Mouse (Mus musculus): Measurements from ENCODE around the gene Shisa5. TPM values are rescaled to one million over a fixed set of nuclear protein-coding genes. Genes with fewer than 3 reads are reported as not detected.

The Shisa5 gene
- total RNA-seq, 1 experiment from 2014 or later, result 906 TPM

GRCm38 (mm10) chr9:109096251-109096661, 57.9 kb downstream of the Shisa5 start:
- no peak for ATAC-seq (replicated peaks in 1 of 2; ENCODE audit: insufficient read depth in 1 of 2, low FRiP score in 2 of 2, low TSS enrichment in 1 of 2, low read depth in 1 of 2, poor library complexity in 2 of 2, severe bottlenecking in 2 of 2)

- ATAC-seq (replicated peaks in 1 of 2; ENCODE audit: insufficient read depth in 1 of 2, low FRiP score in 2 of 2, low TSS enrichment in 1 of 2, low read depth in 1 of 2, poor library complexity in 2 of 2, severe bottlenecking in 2 of 2), result no peak
Observed at GRCm38 (mm10) chr9:109096856-109097255, 58.5 kb downstream of the Shisa5 start.

- no peak for ATAC-seq (replicated peaks in 1 of 2; ENCODE audit: insufficient read depth in 1 of 2, low FRiP score in 2 of 2, low TSS enrichment in 1 of 2, low read depth in 1 of 2, poor library complexity in 2 of 2, severe bottlenecking in 2 of 2)
Observed at GRCm38 (mm10) chr9:109097291-109097690, 58.9 kb downstream of the Shisa5 start.

GRCm38 (mm10) chr9:109097831-109098230, 59.5 kb downstream of the Shisa5 start:
- ATAC-seq (replicated peaks in 1 of 2; ENCODE audit: insufficient read depth in 1 of 2, low FRiP score in 2 of 2, low TSS enrichment in 1 of 2, low read depth in 1 of 2, poor library complexity in 2 of 2, severe bottlenecking in 2 of 2), result no peak

GRCm38 (mm10) chr9:109098366-109098765, 60.0 kb downstream of the Shisa5 start:
- no peak for ATAC-seq (replicated peaks in 1 of 2; ENCODE audit: insufficient read depth in 1 of 2, low FRiP score in 2 of 2, low TSS enrichment in 1 of 2, low read depth in 1 of 2, poor library complexity in 2 of 2, severe bottlenecking in 2 of 2)

- ATAC-seq (replicated peaks in 1 of 2; ENCODE audit: insufficient read depth in 1 of 2, low FRiP score in 2 of 2, low TSS enrichment in 1 of 2, low read depth in 1 of 2, poor library complexity in 2 of 2, severe bottlenecking in 2 of 2), result no peak
Observed at GRCm38 (mm10) chr9:109098969-109099368, 60.6 kb downstream of the Shisa5 start.

GRCm38 (mm10) chr9:109100307-109100928, 62.1 kb downstream of the Shisa5 start:
- ATAC-seq (replicated peaks in 1 of 2; ENCODE audit: insufficient read depth in 1 of 2, low FRiP score in 2 of 2, low TSS enrichment in 1 of 2, low read depth in 1 of 2, poor library complexity in 2 of 2, severe bottlenecking in 2 of 2), result peak in 1 of 2 experiments; percentile 18; a peak in 2 of 4 replicates

GRCm38 (mm10) chr9:109101933-109102445, 63.6 kb downstream of the Shisa5 start:
- ATAC-seq (replicated peaks in 1 of 2; ENCODE audit: insufficient read depth in 1 of 2, low FRiP score in 2 of 2, low TSS enrichment in 1 of 2, low read depth in 1 of 2, poor library complexity in 2 of 2, severe bottlenecking in 2 of 2), result no peak

- ATAC-seq (replicated peaks in 1 of 2; ENCODE audit: insufficient read depth in 1 of 2, low FRiP score in 2 of 2, low TSS enrichment in 1 of 2, low read depth in 1 of 2, poor library complexity in 2 of 2, severe bottlenecking in 2 of 2), result no peak
Observed at GRCm38 (mm10) chr9:109102541-109102940, 64.2 kb downstream of the Shisa5 start.

- ATAC-seq (replicated peaks in 1 of 2; ENCODE audit: insufficient read depth in 1 of 2, low FRiP score in 2 of 2, low TSS enrichment in 1 of 2, low read depth in 1 of 2, poor library complexity in 2 of 2, severe bottlenecking in 2 of 2), result no peak
Observed at GRCm38 (mm10) chr9:109103250-109103649, 64.9 kb downstream of the Shisa5 start.

GRCm38 (mm10) chr9:109104083-109104482, 65.7 kb downstream of the Shisa5 start:
- no peak for ATAC-seq (replicated peaks in 1 of 2; ENCODE audit: insufficient read depth in 1 of 2, low FRiP score in 2 of 2, low TSS enrichment in 1 of 2, low read depth in 1 of 2, poor library complexity in 2 of 2, severe bottlenecking in 2 of 2)

GRCm38 (mm10) chr9:109105011-109105410, 66.6 kb downstream of the Shisa5 start:
- ATAC-seq (replicated peaks in 1 of 2; ENCODE audit: insufficient read depth in 1 of 2, low FRiP score in 2 of 2, low TSS enrichment in 1 of 2, low read depth in 1 of 2, poor library complexity in 2 of 2, severe bottlenecking in 2 of 2), result no peak

- ATAC-seq (replicated peaks in 1 of 2; ENCODE audit: insufficient read depth in 1 of 2, low FRiP score in 2 of 2, low TSS enrichment in 1 of 2, low read depth in 1 of 2, poor library complexity in 2 of 2, severe bottlenecking in 2 of 2), result no peak
Observed at GRCm38 (mm10) chr9:109105648-109106047, 67.3 kb downstream of the Shisa5 start.

- no peak for ATAC-seq (replicated peaks in 1 of 2; ENCODE audit: insufficient read depth in 1 of 2, low FRiP score in 2 of 2, low TSS enrichment in 1 of 2, low read depth in 1 of 2, poor library complexity in 2 of 2, severe bottlenecking in 2 of 2)
Observed at GRCm38 (mm10) chr9:109107341-109107740, 69.0 kb downstream of the Shisa5 start.

Other genes starting within 250 kb of the Shisa5 start
- gene Nckipsd, start 230.2 kb upstream of the Shisa5 start, total RNA-seq (2017), result 1.7 and 2.9 TPM in 2 replicates
- gene Celsr3, start 212.2 kb upstream of the Shisa5 start, total RNA-seq (2017), result 2.2 TPM in 1 of 2 replicates, not detected in the other
- gene Slc26a6, start 185.3 kb upstream of the Shisa5 start, total RNA-seq (2017), result 1.8 and 1.9 TPM in 2 replicates
- gene Tmem89, start 123.9 kb upstream of the Shisa5 start, total RNA-seq (2017), result 0.65 TPM in 1 of 2 replicates, not detected in the other
- gene Uqcrc1, start 101.9 kb upstream of the Shisa5 start, total RNA-seq (2017), result 163 and 254 TPM in 2 replicates
- 1.0 TPM in 1 of 2 replicates, not detected in the other for gene Col7a1, start 85.0 kb upstream of the Shisa5 start, total RNA-seq (2017)
- not detected in 2 replicates for gene Ucn2, start 52.6 kb upstream of the Shisa5 start, total RNA-seq (2017)
- gene Pfkfb4, start 46.8 kb upstream of the Shisa5 start, total RNA-seq (2017), result 15.3 and 40.1 TPM in 2 replicates
- gene Trex1, start 21.2 kb downstream of the Shisa5 start, total RNA-seq (2017), result 5.9 and 13.9 TPM in 2 replicates
- gene Atrip, start 35.6 kb downstream of the Shisa5 start, total RNA-seq (2017), result 20.9 and 25.5 TPM in 2 replicates
- gene Ccdc51, start 43.9 kb downstream of the Shisa5 start, total RNA-seq (2017), result 13.3 and 17.6 TPM in 2 replicates
- gene Tma7, start 44.0 kb downstream of the Shisa5 start, total RNA-seq (2017), result 60.9 and 142 TPM in 2 replicates
- gene Plxnb1, start 56.8 kb downstream of the Shisa5 start, total RNA-seq (2017), result 0.60 and 1.1 TPM in 2 replicates
- not detected in 2 replicates for gene Fbxw21, start 123.5 kb downstream of the Shisa5 start, total RNA-seq (2017)
- gene Fbxw13, start 157.4 kb downstream of the Shisa5 start, total RNA-seq (2017), result not detected in 2 replicates
- gene Fbxw20, start 196.2 kb downstream of the Shisa5 start, total RNA-seq (2017), result not detected in 2 replicates
- gene Fbxw14, start 249.1 kb downstream of the Shisa5 start, total RNA-seq (2017), result not detected in 2 replicates